Mouse (Mus musculus) frontal cortex, postnatal 14 days (tissue): ENCODE data around the gene Lin28a.
A peak's percentile ranks its signal among the peaks of the same experiment; 100 is the strongest.

Experiments
- DNase-seq, 2 experiments: peaks; one replicate each; pipeline ENCODE4 v3.0.0; 2022; ENCODE audit warnings: low spot score in 2 of 2

Lin28a gene

GRCm38 (mm10) chr4:134018779-134019145, at the start of gene Lin28a:
Gene Lin28a (minus strand): TSS chr4:134018841.
- DNase-seq = no peak

- no peak for DNase-seq
Observed at GRCm38 (mm10) chr4:134067833-134068544, 49.3 kb upstream of the Lin28a start.

GRCm38 (mm10) chr4:134067383-134067782, 48.7 kb upstream of the Lin28a start:
- DNase-seq = no peak

- DNase-seq = no peak
Observed at GRCm38 (mm10) chr4:134065431-134066004, 46.9 kb upstream of the Lin28a start.

- no peak for DNase-seq
Observed at GRCm38 (mm10) chr4:134062561-134062960, 43.9 kb upstream of the Lin28a start.

GRCm38 (mm10) chr4:134061944-134062446, 43.4 kb upstream of the Lin28a start:
- DNase-seq = no peak

GRCm38 (mm10) chr4:134061166-134061830, 42.7 kb upstream of the Lin28a start:
- DNase-seq = no peak

- DNase-seq = no peak
Observed at GRCm38 (mm10) chr4:134060135-134060865, 41.7 kb upstream of the Lin28a start, which contains the start of gene Crybg2. Gene Crybg2 (plus strand): TSS chr4:134060815.

GRCm38 (mm10) chr4:134058908-134059307, 40.3 kb upstream of the Lin28a start:
- DNase-seq = no peak

GRCm38 (mm10) chr4:134058166-134058715, 39.6 kb upstream of the Lin28a start:
- DNase-seq = no peak

- no peak for DNase-seq
Observed at GRCm38 (mm10) chr4:134053538-134053937, 34.9 kb upstream of the Lin28a start, which contains the start of gene Zfp683. Gene Zfp683 (plus strand): TSS chr4:134053838.

- DNase-seq = no peak
Observed at GRCm38 (mm10) chr4:134052560-134052959, 33.9 kb upstream of the Lin28a start.

- no peak for DNase-seq
Observed at GRCm38 (mm10) chr4:134051912-134052311, 33.3 kb upstream of the Lin28a start.

- DNase-seq = no peak
Observed at GRCm38 (mm10) chr4:134047648-134048047, 29.0 kb upstream of the Lin28a start.

- DNase-seq = no peak
Observed at GRCm38 (mm10) chr4:134043041-134043440, 24.4 kb upstream of the Lin28a start.

- no peak for DNase-seq
Observed at GRCm38 (mm10) chr4:134041317-134042123, 22.9 kb upstream of the Lin28a start.

GRCm38 (mm10) chr4:134035953-134036352, 17.3 kb upstream of the Lin28a start:
- DNase-seq = peak; percentile 41 to 77

- DNase-seq = no peak
Observed at GRCm38 (mm10) chr4:134025802-134026201, 7.2 kb upstream of the Lin28a start.

GRCm38 (mm10) chr4:134020621-134021020, 2.0 kb upstream of the Lin28a start:
- no peak for DNase-seq

GRCm38 (mm10) chr4:134019641-134020351, 1.2 kb upstream of the Lin28a start:
- no peak for DNase-seq
